Mouse (Mus musculus): ENCODE data around the gene Rraga. TPM values are rescaled to one million over a fixed set of nuclear protein-coding genes. Genes with fewer than 3 reads are reported as not detected.
"Not testable (repeated sequence)": the region's sequence is repeated elsewhere in the genome, so short reads cannot be mapped to it uniquely, and the experiment has no call there.

Gene Rraga
- total RNA-seq, 4 experiments from 2014 or later: 106 to 122 (median 118) TPM

GRCm38 (mm10) chr4:86591304-86591703 lies 15.8 kb downstream of the Rraga start:
- no peak for DNase-seq

GRCm38 (mm10) chr4:86611524-86612288 lies 36.2 kb downstream of the Rraga start, which contains the start of gene Haus6:
Gene Haus6, minus strand, starts transcription at chr4:86612055.
- DNase-seq: peak; percentile 92

GRCm38 (mm10) chr4:86612289-86612620 lies 36.8 kb downstream of the Rraga start:
- DNase-seq: no peak

- no peak for DNase-seq
Measured at GRCm38 (mm10) chr4:86620506-86620905, 45.0 kb downstream of the Rraga start.

GRCm38 (mm10) chr4:86622116-86622515 lies 46.6 kb downstream of the Rraga start:
- no peak for DNase-seq

- not testable (repeated sequence) for DNase-seq
Measured at GRCm38 (mm10) chr4:86622532-86622931, 47.1 kb downstream of the Rraga start.

GRCm38 (mm10) chr4:86625463-86625862 lies 50.0 kb downstream of the Rraga start:
- DNase-seq: no peak

GRCm38 (mm10) chr4:86626496-86626895 lies 51.0 kb downstream of the Rraga start:
- DNase-seq: not testable (repeated sequence)

Other genes with a start within 250 kb of the Rraga start
- not detected for gene Saxo1, start 17.3 kb upstream of the Rraga start, total RNA-seq (2022)
- gene Haus6, start 36.4 kb downstream of the Rraga start, total RNA-seq (2022): 10 to 100 TPM; 10.2 to 14.5 (median 10.8) TPM
- 100 to 1,000 TPM; 294 to 506 (median 406) TPM for gene Plin2, start 94.4 kb downstream of the Rraga start, total RNA-seq (2022)
- gene Dennd4c, start 172.9 kb downstream of the Rraga start, total RNA-seq (2022): 10 to 100 TPM; 47.1 to 67.8 (median 57.7) TPM

Measured in adrenal gland, adult 8-10 months (tissue).